ENCODE assay signal across 10 mouse cellular contexts in the genomic region with DNA sequence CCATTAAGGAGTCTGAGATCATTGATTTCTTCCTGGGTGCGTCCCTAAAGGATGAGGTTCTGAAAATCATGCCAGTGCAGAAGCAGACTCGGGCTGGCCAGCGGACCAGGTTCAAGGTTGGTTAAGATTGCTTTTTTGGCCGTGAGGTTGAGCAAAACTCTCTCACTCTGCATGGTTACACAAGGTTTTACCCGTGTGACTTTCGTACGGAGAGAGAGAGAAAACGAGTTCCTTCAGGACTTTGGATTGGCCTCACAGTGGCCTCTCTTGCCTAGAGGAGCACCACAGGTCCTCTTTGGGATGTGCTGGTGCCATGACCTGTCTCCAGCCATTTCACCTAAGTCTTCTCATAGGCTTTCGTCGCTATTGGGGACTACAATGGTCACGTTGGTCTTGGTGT. TPM values are rescaled to one million over a fixed set of nuclear protein-coding genes. Genes with fewer than 3 reads are reported as not detected.
DNase-seq lines count a peak whose midpoint lies in the region; ATAC-seq and TF ChIP-seq lines count a peak whose summit lies in the region.
"Not testable (repeated sequence)": the region's sequence is repeated elsewhere in the genome, so short reads cannot be mapped to it uniquely, and the experiment has no call there.
"Had no signal": no experiment of that assay in that cellular context is flagged by ENCODE, and none has a peak within 500 bp of the region (broad histone marks: within the 10 kb centered on the region; RNA-seq: fewer than 3 reads in every experiment).

No protein-coding gene starts in this region.

- TF ChIP-seq EP300 in MEL (IDR thresholded peaks at IDR 0.05; ENCODE audit: low read depth in 1 of 2, low read length in 2 of 2); heart, adult 2 months (IDR thresholded peaks at IDR 0.05; ENCODE audit: insufficient read depth, low read depth, low read length): not testable (repeated sequence)

- 0 out of 4 replicates have a peak, but pooled peaks of 1 of the 2 experiments have one; percentile 35 for TF ChIP-seq POLR2A in MEL (IDR thresholded peaks at IDR 0.05; ENCODE audit: control insufficient read depth in 1 of 2, insufficient read depth in 1 of 2, low read depth in 1 of 2, low read length in 2 of 2, poor library complexity in 1 of 2)
- not testable (repeated sequence) for TF ChIP-seq POLR2A in heart, adult 2 months (IDR thresholded peaks at IDR 0.05; ENCODE audit: insufficient read depth, low read depth, low read length); lung, adult 2 months (IDR thresholded peaks at IDR 0.05; ENCODE audit: borderline replicate concordance, extremely low read depth, low read depth, low read length); myocyte (IDR thresholded peaks at IDR 0.05; ENCODE audit: insufficient read length, low read depth)

- H3K36me3 ChIP-seq in MEL (ENCODE audit: control insufficient read depth in 1 of 2, insufficient read depth in 2 of 2, low read length in 2 of 2) (peaks cover 5 to 13% of the 10 kb centered on the region in 2 experiments; a peak in 3 of 4 replicates), myocyte (ENCODE audit: control insufficient read depth, insufficient read depth) (peaks cover 11% of the 10 kb centered on the region)
- H3K36me3 ChIP-seq in embryonic facial prominence, embryonic 14.5 days (ENCODE audit: control insufficient read depth, insufficient read depth, low read length) = peaks cover 37% of the 10 kb centered on the region
- peaks cover 12% of the 10 kb centered on the region for H3K36me3 ChIP-seq in heart, adult 2 months (ENCODE audit: control insufficient read depth, insufficient read depth, low read length)
- H3K36me3 ChIP-seq in hindbrain, embryonic 16.5 days (ENCODE audit: control insufficient read depth, insufficient read depth, low read length) = peaks cover 16% of the 10 kb centered on the region

- peak; percentile 50 for DNase-seq in MEL (ENCODE audit: low read depth, low spot score)
- DNase-seq in embryonic facial prominence, embryonic 14.5 days (ENCODE audit: low spot score); heart, adult 2 months; lung, adult 2 months: not testable (repeated sequence)
- DNase-seq in left cerebral cortex, adult 2 months (ENCODE audit: extremely low spot score in 1 of 2, low spot score in 2 of 2) = peak in 1 of 2 experiments; percentile 5
- peak; percentile 39 for DNase-seq in testis, postnatal 10 days (ENCODE audit: low spot score)

- not testable (repeated sequence) for TF ChIP-seq CTCF in MEL (IDR thresholded peaks at IDR 0.05 in 2 of 3, conservative IDR thresholded peaks at IDR 0.05 in 1 of 3; ENCODE audit: control insufficient read depth in 1 of 3, insufficient read depth in 1 of 3, low read depth in 2 of 3, low read length in 3 of 3, poor library complexity in 1 of 3, severe bottlenecking in 1 of 3); heart, adult 2 months (IDR thresholded peaks at IDR 0.05); left cerebral cortex, adult 2 months (IDR thresholded peaks at IDR 0.05); lung, adult 2 months (IDR thresholded peaks at IDR 0.05; ENCODE audit: insufficient read depth, low read length)

- intact Hi-C loops in heart, adult 2 months (cut with DNase I); left cerebral cortex, adult 2 months (cut with DNase I): not testable (repeated sequence)

- peak overlapping the region; percentile 63 for H3ac ChIP-seq in myocyte (ENCODE audit: control insufficient read depth, insufficient read length)

- not testable (repeated sequence) for H3K9me3 ChIP-seq in MEL (replicated peaks; ENCODE audit: insufficient read depth, low read length); embryonic facial prominence, embryonic 14.5 days (ENCODE audit: control insufficient read depth, low read length); hindbrain, embryonic 16.5 days (ENCODE audit: control insufficient read depth, low read length)

- H3K4me2 ChIP-seq in embryonic facial prominence, embryonic 14.5 days (ENCODE audit: low read depth, low read length) = peak overlapping the region; percentile 81
- peak overlapping the region; percentile 89 for H3K4me2 ChIP-seq in hindbrain, embryonic 16.5 days (ENCODE audit: low read length)
- H3K4me2 ChIP-seq in myocyte (ENCODE audit: low read depth) = peak overlapping the region; percentile 81

- not testable (repeated sequence) for H3K27me3 ChIP-seq in MEL (ENCODE audit: control insufficient read depth in 1 of 2, insufficient read depth in 2 of 2, low read length in 2 of 2); embryonic facial prominence, embryonic 14.5 days (replicated peaks; ENCODE audit: control insufficient read depth, insufficient read depth, low read length); heart, adult 2 months (ENCODE audit: control insufficient read depth, insufficient read depth, low read length); hindbrain, embryonic 16.5 days (replicated peaks; ENCODE audit: control insufficient read depth, insufficient read depth, low read length); myocyte (ENCODE audit: control insufficient read depth, insufficient read depth, insufficient read length)

- peak overlapping the region; percentile 87 for H3K27ac ChIP-seq in MEL (ENCODE audit: control insufficient read depth, low read depth, low read length)
- H3K27ac ChIP-seq in embryonic facial prominence, embryonic 14.5 days (replicated peaks; ENCODE audit: low read depth, low read length) = peak overlapping the region; percentile 87; the same call in 1 of the 2 replicates
- peak overlapping the region; percentile 22 for H3K27ac ChIP-seq in heart, adult 2 months
- H3K27ac ChIP-seq in hindbrain, embryonic 16.5 days (ENCODE audit: low read depth, low read length) = not testable (repeated sequence)
- H3K27ac ChIP-seq in left cerebral cortex, adult 2 months = peak overlapping the region; percentile 84

- under 1% methylated on average over 10 of the region's 11 CpGs for WGBS in embryonic facial prominence, embryonic 14.5 days
- 1% methylated on average over 11 of the region's 11 CpGs for WGBS in heart, adult 2 months
- WGBS in hindbrain, embryonic 16.5 days = under 1% methylated on average over 9 of the region's 11 CpGs
- WGBS in lung, adult 2 months = 3% methylated on average over 11 of the region's 11 CpGs

- TF ChIP-seq RAD21 in MEL (IDR thresholded peaks at IDR 0.05; ENCODE audit: low read depth, low read length) = not testable (repeated sequence)

- H3K4me1 ChIP-seq in MEL (ENCODE audit: control insufficient read depth in 1 of 2, insufficient read depth in 2 of 2, low read length in 2 of 2) = peaks cover 0 to 10% of the 10 kb centered on the region in 2 experiments; a peak in 2 of 4 replicates
- peaks cover 15% of the 10 kb centered on the region for H3K4me1 ChIP-seq in embryonic facial prominence, embryonic 14.5 days (ENCODE audit: control insufficient read depth, insufficient read depth, low read length)
- not testable (repeated sequence) for H3K4me1 ChIP-seq in heart, adult 2 months (ENCODE audit: control insufficient read depth, insufficient read depth, low read length); lung, adult 2 months (ENCODE audit: control insufficient read depth, insufficient read depth, low read length)
- H3K4me1 ChIP-seq in hindbrain, embryonic 16.5 days (ENCODE audit: control insufficient read depth, insufficient read depth, low read depth, low read length) = peaks cover 30% of the 10 kb centered on the region

- H3K9ac ChIP-seq in MEL (ENCODE audit: control insufficient read depth, low read depth, low read length, poor library complexity, severe bottlenecking) = peak overlapping the region; percentile 86
- H3K9ac ChIP-seq in embryonic facial prominence, embryonic 14.5 days (ENCODE audit: low read depth, low read length) = peak overlapping the region; percentile 96
- peak overlapping the region; percentile 69 for H3K9ac ChIP-seq in heart, adult 2 months (ENCODE audit: low read depth, low read length)
- H3K9ac ChIP-seq in hindbrain, embryonic 16.5 days (ENCODE audit: low read depth, low read length) = peak overlapping the region; percentile 76

- not testable (repeated sequence) for ATAC-seq in embryonic facial prominence, embryonic 14.5 days (ENCODE audit: low read depth); hindbrain, embryonic 16.5 days

- H3K4me3 ChIP-seq in MEL (ENCODE audit: control insufficient read depth in 1 of 2, insufficient read depth in 1 of 2, low read depth in 2 of 2, low read length in 2 of 2) (peak overlapping the region; percentile 36 to 70), myocyte (peak overlapping the region; percentile 77)
- peak overlapping the region; percentile 91 for H3K4me3 ChIP-seq in embryonic facial prominence, embryonic 14.5 days (ENCODE audit: low read depth, low read length)
- peak overlapping the region; percentile 74 for H3K4me3 ChIP-seq in heart, adult 2 months
- peak overlapping the region; percentile 89 for H3K4me3 ChIP-seq in hindbrain, embryonic 16.5 days (ENCODE audit: low read length)
- H3K4me3 ChIP-seq in left cerebral cortex, adult 2 months = peak overlapping the region; percentile 77
- H3K4me3 ChIP-seq in lung, adult 2 months (replicated peaks; ENCODE audit: extremely low read depth, low read depth, low read length) = peak overlapping the region; percentile 27

- H3K79me2 ChIP-seq in MEL (ENCODE audit: control insufficient read depth, insufficient read depth, low read length, poor library complexity) (peaks cover 51% of the 10 kb centered on the region), myocyte (ENCODE audit: control insufficient read depth, insufficient read depth) (peaks cover 40% of the 10 kb centered on the region)
- H3K79me2 ChIP-seq in heart, adult 2 months (replicated peaks; ENCODE audit: control insufficient read depth, insufficient read depth, low read length) = not testable (repeated sequence)

RNA-seq across cellular contexts. Expression of gene Rps2, which starts 2.7 kb away (rescaled TPM):
- 3,755 and 4,516 TPM in 2 replicates for total RNA-seq in MEL (2012; rRNA removed)
- polyA plus RNA-seq in MEL (2012; ENCODE audit: insufficient read depth in 1 of 2, insufficient read length in 2 of 2, low read depth in 1 of 2, low replicate concordance in 2 of 2, missing spikeins in 1 of 2) (1,000 to 10,000 TPM in 1 of 2 experiments, not detected in 1; 1,852 TPM), myocyte (2012; fragmentation: generic; extraction: Trizol) (178 TPM)
- polyA plus RNA-seq in embryonic facial prominence, embryonic 14.5 days (2014; fragmentation: Nextera tagmentation; extraction: Ambion mirVana) = 1,571 and 1,579 TPM in 2 replicates
- total RNA-seq in heart, adult 2 months (2021) = 100 to 1,000 TPM; 675 to 722 TPM
- polyA plus RNA-seq in heart, adult 2 months (2012; rRNA removed) = 2,277 and 2,346 TPM in 2 replicates
- polyA plus RNA-seq in hindbrain, embryonic 16.5 days (2015; fragmentation: Nextera tagmentation; extraction: Ambion mirVana) = 732 and 739 TPM in 2 replicates
- 100 to 1,000 TPM; 284 to 288 TPM for total RNA-seq in left cerebral cortex, adult 2 months (2021)
- 1,603 and 2,135 TPM in 2 replicates for polyA plus RNA-seq in lung, adult 2 months (2012; rRNA removed)

RNA-seq across cellular contexts. Expression of gene Rnf151, which starts 2.8 kb away (rescaled TPM):
- total RNA-seq in MEL (2012; rRNA removed) = 0.23 and 0.26 TPM in 2 replicates
- polyA plus RNA-seq in MEL (2012; ENCODE audit: insufficient read depth in 1 of 2, insufficient read length in 2 of 2, low read depth in 1 of 2, low replicate concordance in 2 of 2, missing spikeins in 1 of 2) = under 1 TPM in 1 of 2 experiments, not detected in 1; 0.40 TPM
- polyA plus RNA-seq in embryonic facial prominence, embryonic 14.5 days (2014; fragmentation: Nextera tagmentation; extraction: Ambion mirVana) = 0.17 TPM in 1 of 2 replicates, not detected in the other
- total RNA-seq in heart, adult 2 months (2021) = not detected
- polyA plus RNA-seq in heart, adult 2 months (2012; rRNA removed) = 0.15 and 0.68 TPM in 2 replicates
- not detected in 2 replicates for polyA plus RNA-seq in hindbrain, embryonic 16.5 days (2015; fragmentation: Nextera tagmentation; extraction: Ambion mirVana)
- 1 to 10 TPM in 1 of 2 experiments, not detected in 1; 1.1 TPM for total RNA-seq in left cerebral cortex, adult 2 months (2021)
- polyA plus RNA-seq in lung, adult 2 months (2012; rRNA removed) = 0.29 and 0.57 TPM in 2 replicates
- 0.36 TPM for polyA plus RNA-seq in myocyte (2012; fragmentation: generic; extraction: Trizol)
- total RNA-seq: gastrocnemius, adult 8-10 months; hematopoietic stem cell, adult 5-6 weeks had no signal

RNA-seq across cellular contexts. Expression of gene Ndufb10, which starts 3.7 kb away (rescaled TPM):
- 258 and 292 TPM in 2 replicates for total RNA-seq in MEL (2012; rRNA removed)
- polyA plus RNA-seq in MEL (2012; ENCODE audit: insufficient read depth in 1 of 2, insufficient read length in 2 of 2, low read depth in 1 of 2, low replicate concordance in 2 of 2, missing spikeins in 1 of 2) (100 to 1,000 TPM in 1 of 2 experiments, not detected in 1; 230 TPM), myocyte (2012; fragmentation: generic; extraction: Trizol) (547 TPM)
- 233 and 267 TPM in 2 replicates for polyA plus RNA-seq in embryonic facial prominence, embryonic 14.5 days (2014; fragmentation: Nextera tagmentation; extraction: Ambion mirVana)
- total RNA-seq in heart, adult 2 months (2021) = 100 to 1,000 TPM; 916 to 992 TPM
- 1,269 and 1,412 TPM in 2 replicates for polyA plus RNA-seq in heart, adult 2 months (2012; rRNA removed)
- polyA plus RNA-seq in hindbrain, embryonic 16.5 days (2015; fragmentation: Nextera tagmentation; extraction: Ambion mirVana) = 271 and 307 TPM in 2 replicates
- total RNA-seq in left cerebral cortex, adult 2 months (2021) = 100 to 1,000 TPM; 208 to 222 TPM
- 174 and 218 TPM in 2 replicates for polyA plus RNA-seq in lung, adult 2 months (2012; rRNA removed)

RNA-seq across cellular contexts. Expression of gene Rpl3l, which starts 7.0 kb away (rescaled TPM):
- total RNA-seq in MEL (2012; rRNA removed) = 0.12 and 0.13 TPM in 2 replicates
- polyA plus RNA-seq in MEL (2012; ENCODE audit: insufficient read depth in 1 of 2, insufficient read length in 2 of 2, low read depth in 1 of 2, low replicate concordance in 2 of 2, missing spikeins in 1 of 2) (under 1 TPM in 1 of 2 experiments, not detected in 1; 0.24 TPM), myocyte (2012; fragmentation: generic; extraction: Trizol) (1.7 TPM)
- polyA plus RNA-seq in embryonic facial prominence, embryonic 14.5 days (2014; fragmentation: Nextera tagmentation; extraction: Ambion mirVana) = 0.39 TPM in 1 of 2 replicates, not detected in the other
- 100 to 1,000 TPM; 386 to 472 TPM for total RNA-seq in heart, adult 2 months (2021)
- 213 and 215 TPM in 2 replicates for polyA plus RNA-seq in heart, adult 2 months (2012; rRNA removed)
- polyA plus RNA-seq in hindbrain, embryonic 16.5 days (2015; fragmentation: Nextera tagmentation; extraction: Ambion mirVana) = 0.25 TPM in 1 of 2 replicates, not detected in the other
- total RNA-seq in left cerebral cortex, adult 2 months (2021) = under 1 TPM; 0.34 to 0.68 TPM
- polyA plus RNA-seq in lung, adult 2 months (2012; rRNA removed) = 0.26 and 6.4 TPM in 2 replicates
- total RNA-seq: hematopoietic stem cell, adult 5-6 weeks had no signal

RNA-seq across cellular contexts. Expression of gene Tbl3, which starts 13.2 kb away (rescaled TPM):
- total RNA-seq in MEL (2012; rRNA removed) = 102 and 103 TPM in 2 replicates
- polyA plus RNA-seq in MEL (2012; ENCODE audit: insufficient read depth in 1 of 2, insufficient read length in 2 of 2, low read depth in 1 of 2, low replicate concordance in 2 of 2, missing spikeins in 1 of 2) = 100 to 1,000 TPM in 1 of 2 experiments, not detected in 1; 111 TPM
- 50.1 and 67.2 TPM in 2 replicates for polyA plus RNA-seq in embryonic facial prominence, embryonic 14.5 days (2014; fragmentation: Nextera tagmentation; extraction: Ambion mirVana)
- 10 to 100 TPM; 17.4 to 19.4 TPM for total RNA-seq in heart, adult 2 months (2021)
- polyA plus RNA-seq in heart, adult 2 months (2012; rRNA removed) = 34.2 and 39.2 TPM in 2 replicates
- polyA plus RNA-seq in hindbrain, embryonic 16.5 days (2015; fragmentation: Nextera tagmentation; extraction: Ambion mirVana) = 62.4 and 69.9 TPM in 2 replicates
- total RNA-seq in left cerebral cortex, adult 2 months (2021) = 10 to 100 TPM; 24.7 to 26.4 TPM
- polyA plus RNA-seq in lung, adult 2 months (2012; rRNA removed) = 45.4 and 60.7 TPM in 2 replicates
- polyA plus RNA-seq in myocyte (2012; fragmentation: generic; extraction: Trizol) = 66.6 TPM

Comparison
In these comparisons a context has a peak if more than half of its experiments do, and no peak if none do; other contexts are left out.
1. H3K4me3 ChIP-seq: peak in every context shown above with its lines; median percentile 91 in embryonic facial prominence, embryonic 14.5 days; 89 in hindbrain, embryonic 16.5 days; 77 in left cerebral cortex, adult 2 months; 77 in myocyte; 74 in heart, adult 2 months; 53 in MEL; 27 in lung, adult 2 months.